Mouse (Mus musculus) spleen, adult 12 weeks (tissue): ENCODE measurements around the gene Olfr1124.
"Not testable (repeated sequence)": the region's sequence is repeated elsewhere in the genome, so short reads cannot be mapped to it uniquely, and the experiment has no call there.

Experiments
- DNase-seq: peaks from one replicate; pipeline ENCODE4 v3.0.0; 2022; ENCODE audit warnings: low spot score

The Olfr1124 gene

DNA sequence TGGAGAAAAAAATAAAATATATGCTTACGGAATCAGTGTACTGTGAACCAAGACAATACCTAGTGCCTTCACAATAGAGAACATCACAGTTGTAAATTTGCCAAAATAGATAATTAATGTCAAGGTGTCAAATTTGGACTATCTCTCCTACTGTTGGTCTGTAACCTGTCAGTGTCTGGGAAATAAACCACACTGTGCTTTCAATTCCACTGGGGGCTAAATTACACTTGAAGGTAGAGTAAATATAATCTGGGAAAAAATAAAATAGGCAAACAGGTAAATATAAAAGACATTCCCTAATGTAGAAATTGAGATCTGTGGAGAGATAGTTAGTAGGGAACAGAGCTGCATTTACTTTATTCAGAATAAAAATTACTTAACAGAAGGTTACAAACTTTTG, at the start of gene Olfr1124:
TSS of gene Olfr1124 (plus strand) at position 301 of the 400 bp plus-strand sequence.
- no peak for DNase-seq

GRCm38 (mm10) chr2:87383935-87384334, 46.1 kb upstream of the Olfr1124 start:
- no peak for DNase-seq

GRCm38 (mm10) chr2:87385549-87385948, 44.5 kb upstream of the Olfr1124 start, which contains the start of gene Olfr1122:
Olfr1122 (plus strand) TSS chr2:87385849.
- no peak for DNase-seq

- not testable (repeated sequence) for DNase-seq
These were observed 36.5 kb upstream of the Olfr1124 start for GRCm38 (mm10) chr2:87393605-87394004.

- not testable (repeated sequence) for DNase-seq
These were observed 35.4 kb upstream of the Olfr1124 start for GRCm38 (mm10) chr2:87394686-87395085.

DNA sequence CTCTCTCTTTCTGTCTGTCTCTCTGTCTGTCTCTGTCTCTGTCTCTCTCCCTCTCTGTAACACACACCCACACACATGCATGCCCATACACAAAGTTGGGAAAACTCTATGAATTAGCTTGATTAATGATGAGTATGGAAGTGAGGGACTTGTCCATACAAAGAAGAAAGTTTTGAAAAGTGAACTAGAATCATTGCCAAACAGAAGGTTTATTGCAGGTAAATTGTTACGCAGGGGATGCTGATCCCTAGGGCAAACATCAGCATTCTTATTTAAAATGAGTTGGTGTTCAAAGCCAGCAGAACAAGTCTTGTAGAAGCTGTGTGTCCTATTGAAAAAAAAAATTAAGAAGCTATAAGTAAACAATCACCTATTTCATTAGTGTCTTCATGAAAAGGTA, 13.7 kb upstream of the Olfr1124 start, which contains the start of gene Olfr1123:
TSS of gene Olfr1123 (plus strand) at position 301 of the 400 bp plus-strand sequence.
- DNase-seq, result no peak

- DNase-seq, result no peak
These were observed 7.7 kb downstream of the Olfr1124 start for GRCm38 (mm10) chr2:87437731-87438130.

GRCm38 (mm10) chr2:87453662-87454061, 23.6 kb downstream of the Olfr1124 start, which contains the start of gene Olfr1126:
Olfr1126 (plus strand) TSS chr2:87453962.
- no peak for DNase-seq

- DNase-seq, result no peak
These were observed 31.7 kb downstream of the Olfr1124 start for GRCm38 (mm10) chr2:87461769-87462168.

DNA sequence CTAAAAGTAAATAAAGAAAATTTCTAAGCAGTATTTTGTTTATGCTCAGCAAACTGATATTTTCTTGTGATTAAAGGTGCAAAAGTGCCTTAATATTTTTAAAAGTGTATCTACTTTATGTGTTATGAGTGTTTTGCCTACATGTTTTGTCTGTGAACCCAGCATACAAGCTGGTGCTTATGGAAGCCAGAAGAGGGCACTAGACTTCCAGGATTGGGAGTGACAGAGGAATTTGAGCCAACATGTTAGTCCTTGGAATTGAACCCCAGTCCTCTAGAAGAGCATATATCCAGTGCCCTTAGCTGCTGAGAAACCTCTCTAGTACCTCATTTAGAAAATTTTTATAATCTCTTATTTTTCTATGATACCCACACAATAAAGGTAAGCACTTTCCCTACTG, 50.1 kb downstream of the Olfr1124 start:
- DNase-seq, result no peak

DNA sequence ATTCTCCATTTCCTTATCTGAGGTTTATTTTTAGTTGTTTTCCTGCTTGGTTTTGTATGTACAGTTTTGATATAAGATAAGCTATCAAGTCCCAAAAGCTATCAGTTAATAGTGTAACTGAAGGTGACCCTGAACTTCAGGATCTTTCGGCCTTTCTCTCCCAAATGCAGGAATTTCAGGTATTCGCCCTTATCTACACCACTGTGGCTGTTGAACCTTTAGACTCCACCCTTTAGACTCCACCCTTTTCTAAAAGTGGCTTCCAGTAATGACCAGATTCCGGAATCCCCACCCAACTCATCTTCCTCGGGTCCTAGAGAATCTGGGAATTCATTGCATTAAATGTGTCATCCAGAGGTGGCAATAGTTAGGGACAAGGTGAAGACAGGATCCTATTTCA, 51.1 kb downstream of the Olfr1124 start:
- no peak for DNase-seq

DNA sequence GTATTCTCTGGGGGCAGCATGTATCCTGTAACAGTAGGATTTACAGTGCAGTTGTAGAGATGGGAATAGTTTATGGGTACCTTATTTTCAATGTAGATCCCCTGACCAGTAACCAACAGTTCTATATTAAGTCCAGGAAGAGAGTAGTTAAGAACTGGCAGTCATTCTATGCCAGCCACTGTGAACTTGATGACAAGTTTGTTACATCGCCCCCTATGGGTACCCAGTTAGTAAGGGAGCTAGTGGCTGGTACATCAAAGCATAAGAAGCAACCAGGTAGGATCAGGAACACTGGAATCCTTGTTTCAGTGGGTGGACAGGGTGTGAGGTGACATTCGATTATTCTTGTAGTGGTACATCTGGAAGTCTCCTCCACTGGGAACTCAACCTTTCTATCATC, 52.2 kb downstream of the Olfr1124 start:
- DNase-seq, result no peak
